Mouse (Mus musculus) forebrain, embryonic 12.5 days (tissue): Measurements from ENCODE around the gene Glis3. TPM values are rescaled to one million over a fixed set of nuclear protein-coding genes. Genes with fewer than 3 reads are reported as not detected.

ENCODE experiments used
- ATAC-seq: fragments of 200-750 bp; cut with Nextera tagmentation; 2 replicates; pipeline ENCODE4 v1.8.0; 2017; ENCODE audit warnings: moderate TSS enrichment; ENCODE audit not compliant: low FRiP score
- H3K27ac ChIP-seq: fragments of 300-500 bp; sonication (generic); 2 replicates; pipeline ENCODE4 v1.5.1; 2016; ENCODE audit warnings: mild to moderate bottlenecking
- H3K27me3 ChIP-seq: fragments of 300-500 bp; sonication (generic); 2 replicates; pipeline ENCODE4 v1.6.1; 2016; ENCODE audit warnings: mild to moderate bottlenecking
- H3K36me3 ChIP-seq: fragments of 300-500 bp; sonication (generic); replicated peaks from 2 replicates; pipeline ENCODE4 v1.6.1; 2016; ENCODE audit warnings: mild to moderate bottlenecking
- H3K4me1 ChIP-seq: fragments of 300-500 bp; sonication (generic); 2 replicates; pipeline ENCODE4 v1.6.1; 2016
- H3K4me2 ChIP-seq: fragments of 300-500 bp; sonication (generic); 2 replicates; pipeline ENCODE4 v1.6.1; 2016; ENCODE audit warnings: mild to moderate bottlenecking, moderate library complexity
- H3K4me3 ChIP-seq: fragments of 300-500 bp; sonication (generic); replicated peaks from 2 replicates; pipeline ENCODE4 v1.5.1; 2016; ENCODE audit warnings: mild to moderate bottlenecking
- H3K9ac ChIP-seq: fragments of 300-500 bp; sonication (generic); 2 replicates; pipeline ENCODE4 v1.6.1; 2016; ENCODE audit warnings: mild to moderate bottlenecking
- H3K9me3 ChIP-seq: fragments of 300-500 bp; sonication (generic); 2 replicates; pipeline ENCODE4 v1.6.1; 2016
- WGBS: fragments of 180-500 bp; shearing (Covaris S2); methylation state at CpG from one replicate; pipeline ENCODE4 v1.1.7; 2016; 5-methylcytosine and 5-hydroxymethylcytosine counted together
- polyA plus RNA-seq: library from polyadenylated mRNA; unstranded; fragments of >200 nt; fragmentation: Nextera tagmentation; extraction: Ambion mirVana; gene quantifications from 2 replicates; pipeline ENCODE4 v1.2.1, GENCODE M21; 2016

The Glis3 gene
- 2.2 and 2.6 TPM in 2 replicates for polyA plus RNA-seq

DNA sequence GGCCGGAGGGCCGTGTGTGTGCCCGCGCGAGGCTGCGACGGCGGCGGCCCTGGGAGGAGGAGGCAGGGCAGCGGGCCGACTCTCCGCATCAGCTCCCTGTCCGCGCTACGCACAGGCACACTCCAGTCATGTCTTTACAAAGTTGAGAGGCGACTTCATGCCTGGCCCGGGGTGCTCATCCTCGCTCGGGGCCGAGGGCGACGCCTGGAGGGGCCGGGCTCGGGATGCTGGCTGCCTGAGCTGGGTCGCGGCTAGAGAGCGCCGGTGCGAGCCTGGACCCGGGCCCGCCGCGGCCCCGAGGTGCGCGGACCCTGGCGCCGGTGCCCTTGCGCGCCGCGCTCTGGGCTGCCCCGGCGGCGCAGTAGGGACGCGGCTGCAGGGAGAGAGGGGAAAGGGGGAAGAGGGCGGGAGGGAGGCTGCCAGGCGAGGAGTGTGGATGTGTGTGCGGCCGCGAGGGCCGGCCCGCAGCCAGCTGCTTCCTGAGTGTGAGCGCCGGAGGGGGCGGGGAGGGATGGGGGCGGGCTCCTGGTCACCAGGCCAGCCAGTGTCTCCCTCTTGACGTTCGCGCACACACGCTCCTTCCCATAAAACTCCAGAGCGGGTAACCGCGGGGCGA lies at the start of gene Glis3:
TSS of gene Glis3 (minus strand) at position 302 of the 616 bp plus-strand sequence.
- peaks cover 29% of the 10 kb centered on the region for H3K4me1 ChIP-seq
- WGBS: under 1% methylated on average over 56 of the region's 66 CpGs
- peak within 1 kb of the TSS; percentile 60 for H3K4me3 ChIP-seq
- peak; percentile 92 for ATAC-seq
- H3K36me3 ChIP-seq: no peaks in the 10 kb centered on the region
- no peak within 1 kb of the TSS for H3K27ac ChIP-seq
- H3K9ac ChIP-seq: peak within 1 kb of the TSS; percentile 57
- peak within 1 kb of the TSS; percentile 97 for H3K4me2 ChIP-seq
- no peaks in the 10 kb centered on the region for H3K9me3 ChIP-seq
- peaks cover 53% of the 10 kb centered on the region for H3K27me3 ChIP-seq

DNA sequence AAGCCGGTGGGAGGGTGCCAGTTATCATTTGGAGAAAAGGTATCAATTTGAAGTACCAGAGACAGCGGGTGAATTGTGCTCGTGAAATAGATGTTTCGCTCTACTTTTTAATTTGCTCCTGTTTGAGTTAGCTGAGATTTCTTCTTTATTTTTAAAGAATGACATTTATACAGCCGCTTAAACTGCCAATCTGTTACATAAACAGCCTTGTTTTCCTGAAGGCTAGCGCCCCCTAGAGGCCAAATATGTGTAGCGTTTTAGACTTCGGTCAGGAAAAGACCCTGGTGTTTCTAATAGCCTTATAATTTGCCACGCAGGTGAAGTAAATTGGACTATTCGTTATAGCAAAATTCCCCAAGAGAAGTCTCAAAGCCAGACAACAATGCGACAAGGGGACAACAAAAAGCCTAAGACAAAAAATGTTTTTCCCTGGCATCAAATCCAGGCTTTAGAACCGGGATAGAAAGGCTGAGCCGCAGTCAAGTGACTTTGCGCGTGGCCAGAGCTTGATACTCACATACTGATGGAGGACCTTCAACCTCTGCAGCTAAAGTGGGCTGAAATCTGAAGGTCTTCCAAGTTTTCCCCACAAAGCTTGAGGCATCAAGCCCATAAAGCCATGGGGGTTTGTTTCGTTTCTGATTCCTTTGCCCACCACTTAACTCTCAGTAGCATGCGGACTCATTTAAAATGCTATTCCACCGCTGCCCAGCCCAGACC lies 46.4 kb upstream of the Glis3 start:
- Histone ChIP-seq H3K4me1 (no peaks in the 10 kb centered on the region), H3K9me3 (no peaks in the 10 kb centered on the region), H3K36me3 (no peaks in the 10 kb centered on the region), H3K4me3 (no peak overlapping the region), H3K27ac (no peak overlapping the region), H3K27me3 (peaks cover 18% of the 10 kb centered on the region; the same call in 1 of the 2 replicates), H3K9ac (no peak overlapping the region), H3K4me2 (no peak overlapping the region)
- WGBS: 61% methylated on average over 18 of the region's 18 CpGs
- no peak for ATAC-seq

DNA sequence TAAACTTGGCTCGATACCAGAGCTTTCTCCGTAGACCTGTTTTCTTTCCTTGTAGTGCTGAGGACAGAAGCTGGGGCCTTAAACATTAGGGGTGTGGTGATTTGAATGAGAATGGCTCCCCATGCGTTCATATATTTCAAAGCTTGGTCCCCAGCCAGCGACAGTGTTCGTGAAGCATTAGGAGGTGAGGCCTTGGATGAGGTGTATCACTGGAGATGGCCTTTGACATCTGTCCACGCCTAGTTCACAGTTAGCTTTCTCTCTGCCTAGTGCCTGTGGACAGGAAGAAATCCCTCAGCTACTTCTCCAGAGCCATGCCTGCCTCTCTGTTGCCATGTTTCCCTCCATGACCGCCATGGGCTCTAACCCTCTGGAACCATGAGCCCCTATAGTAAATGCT lies 44.8 kb upstream of the Glis3 start:
- no peak for ATAC-seq
- 82% methylated on average over 7 of the region's 7 CpGs for WGBS
- no peaks in the 10 kb centered on the region for H3K36me3 ChIP-seq
- no peaks in the 10 kb centered on the region for H3K4me1 ChIP-seq
- no peak overlapping the region for H3K4me3 ChIP-seq
- H3K27ac ChIP-seq: no peak overlapping the region
- H3K27me3 ChIP-seq: peaks cover 24% of the 10 kb centered on the region
- H3K4me2 ChIP-seq: no peak overlapping the region
- H3K9ac ChIP-seq: no peak overlapping the region
- H3K9me3 ChIP-seq: no peaks in the 10 kb centered on the region

DNA sequence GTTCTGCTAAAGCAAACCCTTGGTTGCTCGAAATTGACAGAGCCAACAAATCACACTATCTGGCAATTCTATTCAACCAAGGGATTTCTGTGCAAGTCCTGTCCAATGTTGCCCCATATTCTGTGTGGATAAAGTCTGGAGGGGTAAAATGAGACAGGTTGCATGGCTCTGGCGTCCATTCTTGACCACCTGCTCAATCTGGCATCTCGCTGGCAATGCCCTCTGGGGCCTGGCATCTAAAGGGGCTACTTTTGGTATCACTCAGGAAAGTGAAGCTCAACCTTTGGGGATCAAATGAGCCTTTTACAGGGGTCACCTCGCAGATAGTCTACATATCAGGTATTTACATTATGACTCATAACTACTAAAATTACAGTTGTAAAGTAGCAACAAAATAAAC lies 42.7 kb upstream of the Glis3 start:
- ATAC-seq: no peak
- WGBS: 87% methylated on average over 4 of the region's 4 CpGs
- no peak overlapping the region for H3K27ac ChIP-seq

DNA sequence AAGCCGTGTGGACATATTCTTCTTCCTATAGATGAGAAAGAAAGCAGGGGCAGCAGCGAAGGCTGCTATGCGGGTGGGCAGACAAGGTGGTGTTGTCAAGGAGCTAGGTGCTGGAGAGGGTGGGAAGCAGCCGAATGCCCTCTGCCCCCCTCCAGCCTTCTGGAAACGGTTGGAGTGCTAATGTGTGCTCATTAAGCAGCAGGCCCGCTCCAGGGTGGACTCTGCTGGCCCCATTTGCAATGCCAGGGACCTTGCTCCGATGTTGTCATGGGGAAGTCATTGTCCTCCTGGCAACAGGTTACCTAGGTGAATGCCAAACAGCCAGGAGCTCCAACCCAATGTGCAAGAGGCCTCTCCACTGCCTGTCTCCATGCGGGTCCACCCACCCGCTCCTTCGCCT lies 42.0 kb upstream of the Glis3 start:
- no peak for ATAC-seq
- no peak overlapping the region for H3K4me2 ChIP-seq
- H3K27me3 ChIP-seq: peaks cover 31% of the 10 kb centered on the region
- no peaks in the 10 kb centered on the region for H3K9me3 ChIP-seq
- H3K9ac ChIP-seq: no peak overlapping the region
- no peak overlapping the region for H3K4me3 ChIP-seq
- H3K27ac ChIP-seq: no peak overlapping the region
- 86% methylated on average over 10 of the region's 10 CpGs for WGBS
- H3K36me3 ChIP-seq: no peaks in the 10 kb centered on the region
- no peaks in the 10 kb centered on the region for H3K4me1 ChIP-seq

More for the DNA sequence above, 42.7 kb upstream of the Glis3 start:
- Histone ChIP-seq H3K4me3 (no peak overlapping the region), H3K4me2 (no peak overlapping the region), H3K9me3 (no peaks in the 10 kb centered on the region), H3K4me1 (no peaks in the 10 kb centered on the region), H3K36me3 (no peaks in the 10 kb centered on the region), H3K9ac (no peak overlapping the region), H3K27me3 (peaks cover 27% of the 10 kb centered on the region)

DNA sequence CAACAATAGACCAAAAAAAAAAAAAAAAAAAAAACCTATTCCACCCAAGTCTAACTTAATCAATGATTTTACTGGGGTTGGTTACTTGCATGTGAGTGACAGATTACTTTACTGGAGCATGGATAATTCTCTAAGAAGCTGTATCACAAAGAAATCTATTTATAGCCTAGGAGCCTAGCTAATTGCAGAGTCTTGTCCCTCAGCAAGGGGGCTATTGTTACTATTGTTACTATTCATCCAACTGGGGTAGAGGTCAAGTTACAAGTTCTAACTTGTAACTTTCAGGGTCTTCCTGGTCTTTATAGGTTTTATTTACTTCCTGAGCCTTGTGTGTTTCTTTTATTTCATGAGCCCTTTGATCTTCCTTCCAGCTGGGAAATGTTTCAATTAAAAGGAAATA lies 40.1 kb upstream of the Glis3 start:
- H3K4me1 ChIP-seq: no peaks in the 10 kb centered on the region
- no peaks in the 10 kb centered on the region for H3K9me3 ChIP-seq
- no peak for ATAC-seq
- peaks cover 38% of the 10 kb centered on the region for H3K27me3 ChIP-seq
- no peak overlapping the region for H3K4me2 ChIP-seq
- no peak overlapping the region for H3K27ac ChIP-seq
- no peaks in the 10 kb centered on the region for H3K36me3 ChIP-seq
- no peak overlapping the region for H3K4me3 ChIP-seq
- H3K9ac ChIP-seq: no peak overlapping the region

DNA sequence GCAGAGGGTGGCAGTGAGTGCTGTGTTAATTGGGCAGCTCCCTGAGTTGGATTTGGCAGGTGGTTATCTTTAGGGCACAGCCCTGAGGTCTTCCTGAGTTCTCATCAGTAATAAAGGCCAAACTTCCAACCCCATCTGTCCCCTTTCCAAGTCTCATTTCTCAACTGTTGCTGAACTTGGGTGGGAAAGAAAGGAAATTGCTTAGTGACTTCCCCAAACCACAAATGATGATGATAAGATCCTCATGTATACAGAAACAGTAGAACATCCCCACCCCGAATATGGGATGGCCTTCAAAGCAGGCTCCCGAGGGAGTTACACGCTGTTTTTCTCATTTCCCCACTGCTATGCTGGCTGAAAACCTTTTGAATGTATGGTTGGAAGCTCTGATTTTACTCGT lies 34.8 kb upstream of the Glis3 start:
- no peak for ATAC-seq
- no peaks in the 10 kb centered on the region for H3K9me3 ChIP-seq
- no peak overlapping the region for H3K27ac ChIP-seq
- no peaks in the 10 kb centered on the region for H3K4me1 ChIP-seq
- H3K4me3 ChIP-seq: no peak overlapping the region
- no peak overlapping the region for H3K4me2 ChIP-seq
- WGBS: 87% methylated on average over 4 of the region's 4 CpGs
- no peaks in the 10 kb centered on the region for H3K36me3 ChIP-seq
- H3K9ac ChIP-seq: no peak overlapping the region
- H3K27me3 ChIP-seq: peaks cover 13% of the 10 kb centered on the region

DNA sequence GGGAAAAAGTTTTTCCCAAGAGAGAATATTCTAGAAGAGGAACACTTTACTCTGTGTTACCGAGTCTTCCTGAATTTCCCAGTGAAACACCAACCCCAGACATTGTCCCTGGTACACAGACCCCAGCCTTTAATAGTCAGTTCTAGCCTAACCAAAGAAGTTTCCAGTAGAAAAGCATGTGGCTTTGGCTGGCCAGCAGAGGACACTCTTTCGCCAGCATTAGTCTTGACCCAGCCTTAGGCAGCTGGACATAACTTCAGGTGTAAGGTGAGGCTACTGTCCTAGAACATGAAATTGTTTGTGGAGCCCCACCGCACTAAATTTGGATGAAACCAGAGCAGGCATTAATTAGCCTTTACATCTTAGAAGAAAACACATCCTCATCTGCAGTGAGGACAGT lies 17.8 kb upstream of the Glis3 start:
- 0 out of 2 replicates have a peak, but pooled peaks cover 2% of the 10 kb centered on the region for H3K27me3 ChIP-seq
- H3K27ac ChIP-seq: no peak overlapping the region
- H3K4me2 ChIP-seq: no peak overlapping the region
- no peak overlapping the region for H3K4me3 ChIP-seq
- no peaks in the 10 kb centered on the region for H3K9me3 ChIP-seq
- WGBS: 67% methylated on average over 3 of the region's 3 CpGs
- no peak overlapping the region for H3K9ac ChIP-seq
- no peak for ATAC-seq
- no peaks in the 10 kb centered on the region for H3K4me1 ChIP-seq
- no peaks in the 10 kb centered on the region for H3K36me3 ChIP-seq

DNA sequence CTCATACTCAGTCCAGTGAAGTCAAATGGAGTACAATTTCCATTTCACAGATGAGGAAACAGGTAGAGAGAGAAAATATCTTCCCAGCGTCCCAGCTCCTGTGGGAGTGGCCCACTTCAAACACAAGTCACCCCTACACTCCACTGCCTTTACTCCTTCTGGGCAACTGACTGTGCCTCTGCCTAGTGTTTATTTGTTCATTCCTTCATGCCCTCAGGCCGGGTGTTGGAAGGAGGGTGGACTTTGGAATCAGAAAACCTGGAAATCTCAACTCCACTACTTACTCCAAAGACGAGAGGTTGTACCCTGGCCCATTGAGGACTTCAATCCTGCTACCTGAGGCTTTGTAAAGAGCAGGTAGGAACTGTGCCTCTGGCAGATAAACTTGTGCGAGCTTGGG lies 6.5 kb upstream of the Glis3 start:
- H3K4me3 ChIP-seq: no peak overlapping the region
- H3K9ac ChIP-seq: no peak overlapping the region
- H3K27ac ChIP-seq: no peak overlapping the region
- H3K36me3 ChIP-seq: no peaks in the 10 kb centered on the region
- 0 out of 2 replicates have a peak, but pooled peaks cover 4% of the 10 kb centered on the region for H3K27me3 ChIP-seq
- no peak for ATAC-seq
- no peaks in the 10 kb centered on the region for H3K9me3 ChIP-seq
- WGBS: 85% methylated on average over 4 of the region's 4 CpGs
- no peaks in the 10 kb centered on the region for H3K4me1 ChIP-seq
- H3K4me2 ChIP-seq: no peak overlapping the region

DNA sequence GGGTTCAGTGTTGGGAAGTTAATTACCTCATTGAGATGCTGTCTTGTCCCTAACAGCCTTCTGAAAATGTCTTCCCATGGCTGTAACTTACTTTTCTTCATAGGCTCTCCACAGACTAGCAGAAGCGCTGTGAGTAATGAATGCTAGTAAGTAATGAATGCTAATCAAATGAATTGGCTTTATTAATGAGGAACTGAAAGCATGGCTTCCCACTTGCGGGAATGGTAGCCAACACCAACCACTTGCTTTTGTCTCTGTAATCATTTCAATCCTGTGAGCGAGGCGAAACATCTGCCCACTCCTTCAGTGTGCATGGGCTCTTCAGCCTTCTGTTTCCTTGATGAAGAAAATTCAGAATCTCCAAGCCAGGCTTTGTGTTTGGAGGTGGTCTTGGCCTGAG lies 5.6 kb upstream of the Glis3 start:
- H3K36me3 ChIP-seq: no peaks in the 10 kb centered on the region
- ATAC-seq: no peak
- 58% methylated on average over 4 of the region's 4 CpGs for WGBS

DNA sequence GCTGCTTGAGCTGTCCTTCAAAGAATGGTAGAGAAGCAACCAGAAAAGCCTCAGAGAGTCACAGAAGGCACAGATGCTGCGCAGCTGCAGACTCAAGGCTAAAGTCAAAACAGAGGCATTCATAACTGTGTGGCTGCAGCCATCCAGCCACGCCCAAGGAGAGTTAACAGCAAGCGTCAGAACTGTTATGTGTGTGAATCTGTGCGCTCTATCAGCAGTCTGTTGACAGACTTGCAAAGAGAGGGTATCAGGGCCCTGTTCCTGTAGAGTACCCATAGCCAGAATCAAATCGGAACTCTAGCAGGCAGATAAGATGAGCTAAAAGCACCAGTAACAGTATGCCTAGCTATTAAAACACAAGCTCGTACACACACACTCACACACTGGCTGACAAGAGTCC lies 4.5 kb upstream of the Glis3 start:
- WGBS: 85% methylated on average over 6 of the region's 6 CpGs
- no peaks in the 10 kb centered on the region for H3K36me3 ChIP-seq
- H3K9me3 ChIP-seq: no peaks in the 10 kb centered on the region
- no peak for ATAC-seq
- H3K4me1 ChIP-seq: peaks cover 4% of the 10 kb centered on the region
- no peak overlapping the region for H3K4me2 ChIP-seq
- no peak overlapping the region for H3K9ac ChIP-seq
- peaks cover 23% of the 10 kb centered on the region for H3K27me3 ChIP-seq
- H3K4me3 ChIP-seq: no peak overlapping the region
- H3K27ac ChIP-seq: no peak overlapping the region

More for the DNA sequence above, 5.6 kb upstream of the Glis3 start:
- peaks cover 11% of the 10 kb centered on the region for H3K27me3 ChIP-seq
- H3K4me3 ChIP-seq: no peak overlapping the region
- H3K4me1 ChIP-seq: no peaks in the 10 kb centered on the region
- H3K9ac ChIP-seq: no peak overlapping the region
- no peak overlapping the region for H3K27ac ChIP-seq
- H3K9me3 ChIP-seq: no peaks in the 10 kb centered on the region
- H3K4me2 ChIP-seq: no peak overlapping the region

DNA sequence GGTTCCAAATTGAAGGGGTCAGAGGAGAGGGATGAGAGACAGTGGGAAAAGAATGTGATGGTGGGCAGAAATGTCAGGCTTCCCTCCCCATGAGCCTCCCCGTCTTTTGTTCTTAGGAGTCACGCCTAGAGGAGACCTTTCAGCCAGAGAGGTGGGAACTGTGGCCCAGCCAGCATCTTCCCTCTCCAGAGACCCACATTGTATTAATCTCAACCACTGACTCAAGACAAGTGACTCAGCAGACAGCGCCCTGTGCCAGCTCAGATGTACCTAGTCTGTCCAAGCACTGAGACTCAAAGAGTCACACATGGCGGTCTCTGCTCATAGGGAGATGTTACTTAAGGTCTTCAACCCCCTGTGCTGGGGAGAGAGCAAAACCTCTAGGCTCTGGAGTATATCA lies 3.5 kb upstream of the Glis3 start:
- H3K4me3 ChIP-seq: no peak overlapping the region
- ATAC-seq: no peak

DNA sequence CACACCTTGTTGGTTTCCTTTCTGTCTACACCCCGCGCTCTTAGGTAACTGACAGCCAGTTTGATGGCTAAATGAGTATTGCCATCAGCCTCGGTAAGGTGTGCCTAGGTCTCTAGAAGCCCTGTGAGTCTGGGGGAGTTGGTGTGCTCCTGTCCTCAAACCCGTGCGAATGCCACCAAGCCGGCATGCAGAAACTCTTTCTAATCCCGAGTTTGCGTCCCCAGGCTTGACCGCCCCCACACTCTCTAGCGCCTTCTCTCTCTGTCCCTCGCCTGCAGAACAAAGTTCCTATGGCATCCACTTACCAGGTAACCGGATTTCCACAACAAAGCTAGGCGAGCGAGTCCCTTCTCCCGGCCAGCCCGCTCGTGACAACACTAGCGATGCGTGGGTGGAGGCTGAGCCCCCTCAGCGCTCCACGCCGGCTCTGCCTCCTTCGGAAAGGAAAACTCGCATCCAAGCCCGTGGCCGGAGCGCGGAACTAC lies 544 bp downstream of the Glis3 start:
- 1% methylated on average over 28 of the region's 28 CpGs for WGBS
- peak overlapping the region; percentile 57 for H3K9ac ChIP-seq
- peak; percentile 18; the same call in 1 of the 2 replicates for ATAC-seq
- H3K9me3 ChIP-seq: no peaks in the 10 kb centered on the region
- peak overlapping the region; percentile 97 for H3K4me2 ChIP-seq
- no peaks in the 10 kb centered on the region for H3K36me3 ChIP-seq
- peak overlapping the region; percentile 60 for H3K4me3 ChIP-seq
- peaks cover 29% of the 10 kb centered on the region for H3K4me1 ChIP-seq
- peaks cover 57% of the 10 kb centered on the region for H3K27me3 ChIP-seq
- H3K27ac ChIP-seq: no peak overlapping the region

More for the DNA sequence above, 3.5 kb upstream of the Glis3 start:
- Histone ChIP-seq H3K4me2 (no peak overlapping the region), H3K27me3 (peaks cover 33% of the 10 kb centered on the region), H3K9ac (no peak overlapping the region), H3K27ac (no peak overlapping the region), H3K4me1 (peaks cover 14% of the 10 kb centered on the region), H3K36me3 (no peaks in the 10 kb centered on the region), H3K9me3 (no peaks in the 10 kb centered on the region)
- WGBS: 95% methylated on average over 4 of the region's 4 CpGs
